Mouse (Mus musculus): Measurements from ENCODE around the gene Spink4. TPM values are rescaled to one million over a fixed set of nuclear protein-coding genes. Genes with fewer than 3 reads are reported as not detected.

Spink4 gene
- total and polyA plus RNA-seq, 3 experiments, result 0.19 to 1.4 TPM; not detected in 1

DNA sequence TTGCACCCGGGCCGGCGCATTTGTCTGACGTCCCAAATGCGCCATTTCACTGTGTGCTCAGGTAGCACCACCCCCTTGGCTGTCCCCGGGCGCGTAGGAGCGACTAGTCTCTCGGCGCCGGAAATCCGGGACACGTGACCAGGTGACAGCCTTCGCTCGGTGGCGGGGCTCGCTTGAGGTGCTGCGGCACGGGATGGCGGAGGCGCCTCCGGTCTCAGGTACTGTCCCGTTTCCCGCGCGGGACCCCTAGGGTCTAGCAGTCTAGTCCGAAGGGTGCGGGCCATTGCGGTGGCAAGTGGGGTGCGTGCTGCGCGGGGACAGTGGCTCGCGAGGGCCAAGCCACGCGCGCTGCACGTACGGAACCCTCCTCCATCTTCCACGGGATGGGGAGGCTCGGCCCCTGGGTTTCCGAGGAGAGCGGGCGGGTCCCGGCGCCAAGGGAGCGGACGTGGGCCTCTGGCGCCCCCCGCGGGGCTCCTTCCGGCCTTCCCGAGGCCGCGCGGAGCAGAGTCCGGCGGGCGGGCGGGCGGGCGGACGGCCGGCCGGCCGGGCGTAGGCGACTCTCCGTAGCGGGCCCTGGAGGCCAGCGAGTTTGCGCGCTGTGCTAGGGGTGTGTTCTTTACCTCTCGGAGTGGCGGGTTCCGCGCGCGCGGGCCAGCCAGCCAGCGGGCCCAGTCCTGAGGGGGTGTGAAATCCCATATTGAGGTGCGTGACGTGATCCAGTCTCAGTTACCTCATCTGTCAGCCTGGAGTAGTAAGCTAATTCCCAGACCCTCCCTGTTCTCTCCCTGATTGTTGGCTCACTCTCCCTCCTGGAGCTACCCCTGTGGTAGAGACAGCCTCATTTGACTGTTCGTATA, 51.2 kb downstream of the Spink4 start, which contains the start of gene Nfx1 (continued):
- TF ChIP-seq CTCF (IDR thresholded peaks at IDR 0.05 in 2 of 3, conservative IDR thresholded peaks at IDR 0.05 in 1 of 3; ENCODE audit: control insufficient read depth in 1 of 3, insufficient read depth in 1 of 3, low read depth in 2 of 3, low read length in 3 of 3, poor library complexity in 1 of 3, severe bottlenecking in 1 of 3), result no peak
- peak; percentile 98 for TF ChIP-seq SIN3A (IDR thresholded peaks at IDR 0.05; ENCODE audit: low read length)
- TF ChIP-seq MYB (IDR thresholded peaks at IDR 0.05; ENCODE audit: low read depth, low read length), result no peak
- no peak for TF ChIP-seq RCOR1 (IDR thresholded peaks at IDR 0.05; ENCODE audit: low read depth, low read length)
- peak; percentile 70 for TF ChIP-seq ETS1 (IDR thresholded peaks at IDR 0.05; ENCODE audit: low read depth, low read length)
- no peak for TF ChIP-seq UBTF (IDR thresholded peaks at IDR 0.05; ENCODE audit: borderline replicate concordance, insufficient read depth, low read depth, low read length)
- TF ChIP-seq ZC3H11A (IDR thresholded peaks at IDR 0.05; ENCODE audit: low read depth, low read length), result no peak
- TF ChIP-seq TAL1 (IDR thresholded peaks at IDR 0.05; ENCODE audit: low read length), result no peak
- no peak for TF ChIP-seq POLR2AphosphoS5 (IDR thresholded peaks at IDR 0.05; ENCODE audit: borderline replicate concordance, low read depth, low read length)
- peak; percentile 78; the same call in 1 of the 2 replicates for TF ChIP-seq KAT2A (conservative IDR thresholded peaks at IDR 0.05; ENCODE audit: low read depth, low read length)
- peak; percentile 94 for TF ChIP-seq HCFC1 (IDR thresholded peaks at IDR 0.05; ENCODE audit: low read depth, low read length)
- no peak for TF ChIP-seq GATA1 (IDR thresholded peaks at IDR 0.05; ENCODE audit: low read depth, low read length)
- TF ChIP-seq EP300 (IDR thresholded peaks at IDR 0.05; ENCODE audit: low read depth in 1 of 2, low read length in 2 of 2), result no peak
- no peak for TF ChIP-seq SMC3 (IDR thresholded peaks at IDR 0.05; ENCODE audit: low read depth, low read length)
- TF ChIP-seq BHLHE40 (IDR thresholded peaks at IDR 0.05; ENCODE audit: borderline replicate concordance, low read depth, low read length), result peak; percentile 93
- TF ChIP-seq RAD21 (IDR thresholded peaks at IDR 0.05; ENCODE audit: low read depth, low read length), result no peak
- peak; percentile 84 for TF ChIP-seq ELF1 (IDR thresholded peaks at IDR 0.05; ENCODE audit: low read depth, low read length)
- TF ChIP-seq TCF12 (IDR thresholded peaks at IDR 0.05; ENCODE audit: low read depth, low read length), result peak; percentile 57; the same call in 1 of the 2 replicates
- peak; percentile 47; the same call in 1 of the 2 replicates for TF ChIP-seq NRF1 (IDR thresholded peaks at IDR 0.05; ENCODE audit: insufficient read depth, low read depth, low read length, poor library complexity, severe bottlenecking)
- no peak for TF ChIP-seq E2F4 (IDR thresholded peaks at IDR 0.05; ENCODE audit: borderline replicate concordance, low read depth, low read length)
- no peak for TF ChIP-seq CHD2 (IDR thresholded peaks at IDR 0.05; ENCODE audit: low read length)
- TF ChIP-seq MAFK (IDR thresholded peaks at IDR 0.05; ENCODE audit: borderline replicate concordance, low read depth, low read length), result no peak
- peak; percentile 96 for TF ChIP-seq MAZ (IDR thresholded peaks at IDR 0.05; ENCODE audit: low read depth, low read length)
